8 mouse cellular contexts compared by ENCODE assay signal in the genomic region with DNA sequence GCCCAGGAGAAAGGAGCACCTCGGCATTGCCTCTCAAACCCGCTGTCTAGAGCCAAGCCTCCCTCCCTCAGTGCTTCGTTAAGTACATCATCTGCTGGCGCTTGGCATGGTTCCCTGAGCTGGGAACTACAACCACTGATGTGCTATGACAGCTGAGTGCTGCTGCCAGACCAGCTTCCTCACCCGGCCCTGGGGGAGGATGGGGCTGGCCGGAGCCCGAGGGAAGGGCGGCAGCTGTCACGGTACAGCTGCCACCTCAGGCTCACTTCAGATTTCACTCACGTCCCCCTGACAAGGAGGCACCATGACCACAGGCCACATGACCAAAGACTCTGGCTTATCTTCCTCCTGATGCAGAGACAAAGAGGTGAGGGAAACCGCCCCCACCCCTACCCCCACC. TPM values are rescaled to one million over a fixed set of nuclear protein-coding genes. Genes with fewer than 3 reads are reported as not detected.
A peak's percentile ranks its signal among the peaks of the same experiment; 100 is the strongest.
DNase-seq lines count a peak whose midpoint lies in the region; ATAC-seq and TF ChIP-seq lines count a peak whose summit lies in the region.

No protein-coding gene starts in this region.

- no peak overlapping the region for H3K4me2 ChIP-seq in forebrain, postnatal 0 days (ENCODE audit: low read depth)
- H3K4me2 ChIP-seq in lung, embryonic 15.5 days: peak overlapping the region; percentile 36

- no peaks in the 10 kb centered on the region for H3K36me3 ChIP-seq in forebrain, postnatal 0 days (ENCODE audit: insufficient read depth)
- no peaks in the 10 kb centered on the region for H3K36me3 ChIP-seq in lung, embryonic 15.5 days

- TF ChIP-seq CTCF in forebrain, postnatal 0 days (IDR thresholded peaks at IDR 0.05; ENCODE audit: low read depth): no peak

- peak; percentile 88 for ATAC-seq in forebrain, postnatal 0 days
- ATAC-seq in lung, embryonic 15.5 days (ENCODE audit: borderline replicate concordance, extremely low read depth, low FRiP score, low TSS enrichment): peak; percentile 86

- no peak overlapping the region for H3K4me3 ChIP-seq in forebrain, postnatal 0 days (ENCODE audit: low read depth, low read length)
- no peak overlapping the region for H3K4me3 ChIP-seq in lung, embryonic 15.5 days

- no peaks in the 10 kb centered on the region for H3K9me3 ChIP-seq in forebrain, postnatal 0 days (ENCODE audit: low read length)
- H3K9me3 ChIP-seq in lung, embryonic 15.5 days: no peaks in the 10 kb centered on the region

- 13% methylated on average over 11 of the region's 11 CpGs for WGBS in forebrain, postnatal 0 days
- WGBS in lung, embryonic 15.5 days: 2% methylated on average over 11 of the region's 11 CpGs

- DNase-seq in 416B (ENCODE audit: low read depth): peak; percentile 81
- peak; percentile 90 to 91 for DNase-seq in adrenal gland, adult (ENCODE audit: inconsistent age in 2 of 2, low spot score in 1 of 2)
- DNase-seq in forebrain, postnatal 0 days: peak; percentile 88
- DNase-seq in heart, postnatal 10 days: peak; percentile 90 to 92
- DNase-seq in kidney, postnatal 25 days: peak; percentile 90 to 94
- peak; percentile 89 for DNase-seq in right cerebral cortex, adult 18-20 months
- no peak for DNase-seq in embryo, embryonic 9.5 days (ENCODE audit: extremely low spot score)

- H3K27me3 ChIP-seq in forebrain, postnatal 0 days (ENCODE audit: insufficient read depth, low read length): no peaks in the 10 kb centered on the region
- H3K27me3 ChIP-seq in lung, embryonic 15.5 days: no peaks in the 10 kb centered on the region

- H3K27ac ChIP-seq in forebrain, postnatal 0 days (ENCODE audit: low read depth, low read length): peak overlapping the region; percentile 45; the same call in 1 of the 2 replicates
- peak overlapping the region; percentile 86 for H3K27ac ChIP-seq in lung, embryonic 15.5 days

- intact Hi-C loops in heart, postnatal 10 days (cut with DNase I): loop anchor here (2.0 kb wide), 1 partner anchor 56 kb away; no protein-coding TSS in a partner anchor

- peaks cover 33% of the 10 kb centered on the region for H3K4me1 ChIP-seq in forebrain, postnatal 0 days (ENCODE audit: insufficient read depth)
- peaks cover 76% of the 10 kb centered on the region for H3K4me1 ChIP-seq in lung, embryonic 15.5 days

- no peak overlapping the region for H3K9ac ChIP-seq in forebrain, postnatal 0 days
- peak overlapping the region; percentile 11; the same call in 1 of the 2 replicates for H3K9ac ChIP-seq in lung, embryonic 15.5 days

RNA-seq across cellular contexts. Expression of a gene that starts 59.1 kb away (rescaled TPM):
- 26.7 and 32.6 TPM in 2 replicates for total RNA-seq in forebrain, postnatal 0 days (2014; rRNA removed)
- polyA plus RNA-seq in forebrain, postnatal 0 days (2015; fragmentation: Nextera tagmentation; extraction: Ambion mirVana): 8.5 and 8.6 TPM in 2 replicates
- total RNA-seq in heart, postnatal 10 days (2021): 10 to 100 TPM; 67.9 to 71.6 TPM
- polyA plus RNA-seq in lung, embryonic 15.5 days (2015; fragmentation: Nextera tagmentation; extraction: Ambion mirVana): 11.4 and 13.5 TPM in 2 replicates
